Mouse (Mus musculus): ENCODE results near the gene Mecp2.

DNA sequence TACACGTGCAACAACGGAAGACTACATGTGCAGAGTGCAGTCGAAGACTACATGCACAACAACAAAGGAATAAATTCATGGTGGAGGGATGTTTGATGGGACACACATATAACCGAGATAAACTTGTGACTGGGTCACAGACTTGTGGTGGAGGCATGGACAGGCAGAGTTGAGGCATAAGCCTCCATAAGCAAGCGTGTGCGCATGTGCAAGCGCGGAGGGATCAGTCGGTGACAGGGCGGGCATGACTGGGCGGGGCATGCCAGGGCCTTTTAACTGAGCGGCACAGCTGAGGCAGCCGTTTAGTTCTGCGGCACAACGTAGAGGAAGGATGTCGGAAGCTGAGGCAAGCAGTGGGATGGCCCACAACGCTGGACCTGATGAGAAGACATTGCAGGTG is 41.8 kb upstream of the Mecp2 start, which contains the start of gene Tktl1:
- no peak for TF ChIP-seq CTCF (IDR thresholded peaks at IDR 0.05)
- no peak for TF ChIP-seq EP300 (IDR thresholded peaks at IDR 0.05)

Data from lung, postnatal 0 days (tissue).